Mouse (Mus musculus): ENCODE results near the gene Arhgef11.

DNA sequence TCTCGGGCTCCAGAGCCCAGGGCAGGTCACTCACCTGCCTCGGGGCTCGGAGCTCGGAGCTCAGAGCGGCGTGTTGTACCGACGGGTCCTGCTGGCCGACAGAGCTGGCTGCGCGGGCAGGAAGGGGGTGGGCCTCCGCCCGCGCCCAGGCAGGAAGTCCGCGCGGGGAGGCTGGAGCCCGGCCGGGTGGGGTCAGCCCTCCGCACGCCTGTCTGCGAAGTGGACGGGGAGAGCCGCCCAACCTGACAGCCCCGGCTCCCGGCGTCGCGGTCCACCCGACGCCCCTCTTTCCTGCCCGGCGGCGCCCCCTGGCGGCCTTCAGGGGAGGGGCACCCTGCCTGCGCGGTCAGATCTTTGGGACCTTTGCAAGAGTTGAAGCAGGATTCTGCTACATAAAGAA lies 151.5 kb downstream of the Arhgef11 start:
- TF ChIP-seq CTCF (IDR thresholded peaks at IDR 0.05; ENCODE audit: control insufficient read depth, insufficient read depth, insufficient read length) = peak; percentile 83
- no peak for TF ChIP-seq CEBPB (IDR thresholded peaks at IDR 0.05; ENCODE audit: low read depth)
